Mouse (Mus musculus) heart, postnatal 0 days (tissue): ENCODE data around the gene Mpo.

Experiments used
- CTCF ChIP-seq: IDR thresholded peaks from 2 replicates; pipeline ENCODE4 v1.5.1; 2016; ENCODE audit warnings: antibody characterized with exemption, control low read depth, low read depth
- EP300 ChIP-seq: IDR thresholded peaks from 2 replicates; pipeline ENCODE4 v1.6.1; 2016; ENCODE audit warnings: antibody characterized with exemption, low read depth

DNA sequence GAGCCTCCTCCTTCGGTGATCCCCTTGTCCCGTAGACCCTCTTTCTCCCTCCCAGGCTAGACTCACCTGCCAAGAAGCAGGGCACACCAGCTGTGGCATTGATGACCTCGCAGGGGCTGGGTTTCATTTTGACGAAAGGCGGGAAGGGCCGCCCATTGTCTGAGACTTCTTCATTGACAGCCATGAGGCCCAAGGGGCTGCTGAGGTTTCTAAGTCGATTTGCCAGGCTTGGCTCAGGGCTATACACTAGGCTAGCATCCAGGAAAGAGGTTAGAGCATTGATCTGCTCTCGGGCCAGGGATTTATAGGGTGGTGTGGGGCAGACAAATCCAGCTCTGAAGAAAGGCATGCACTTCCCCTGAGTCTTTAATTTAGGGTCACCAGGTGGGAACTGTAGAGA, 21.4 kb downstream of the Mpo start:
- TF ChIP-seq EP300 (no peak), CTCF (no peak)
